Mouse (Mus musculus): Measurements from ENCODE around the gene Retnlb.

DNA sequence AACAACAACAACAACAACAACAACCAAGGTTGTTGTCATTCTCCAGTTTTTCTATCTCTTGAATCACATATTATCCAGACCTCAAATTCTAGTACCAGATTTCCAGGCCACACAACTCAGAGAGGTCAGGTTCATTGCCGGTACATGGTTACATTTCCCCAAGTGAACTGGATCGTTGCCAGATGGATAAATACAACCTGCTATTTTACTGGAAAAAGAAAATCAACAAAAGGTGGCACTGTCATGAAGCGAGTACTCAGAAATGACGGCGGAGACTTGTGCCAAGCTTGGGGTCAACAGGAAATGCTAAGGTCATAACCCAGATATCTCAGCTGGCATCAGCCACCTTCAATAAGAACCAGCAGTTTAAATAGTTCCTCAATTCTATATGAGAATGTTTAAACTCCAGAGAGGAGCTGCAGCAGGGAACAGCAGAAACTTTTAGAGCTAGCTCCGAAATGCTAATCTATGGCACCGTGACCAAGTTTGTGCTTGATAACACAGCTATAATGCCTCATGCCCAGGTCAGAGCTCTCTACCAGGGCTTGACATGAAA is 4.7 kb upstream of the Retnlb start:
- TF ChIP-seq POLR2A (IDR thresholded peaks at IDR 0.05; ENCODE audit: borderline replicate concordance, insufficient read depth, low read length) (no peak), CTCF (IDR thresholded peaks at IDR 0.05; ENCODE audit: borderline replicate concordance, insufficient read depth, low read depth, low read length) (no peak)

Measured in cerebellum, adult 2 months (tissue).